Mouse (Mus musculus) c-Kit-negative CD71-positive TER-119-positive erythroid progenitor cells, embryonic 14.5 days (primary cell): ENCODE data around the gene Cfap77.

ENCODE experiments used
- DNase-seq: peaks from one replicate; pipeline ENCODE4 v3.0.0-alpha.2; 2013; ENCODE audit warnings: low read depth, low spot score

The Cfap77 gene

GRCm38 (mm10) chr2:28907691-28908388 is 147.0 kb downstream of the Cfap77 start:
- no peak for DNase-seq

- no peak for DNase-seq
These were observed 149.3 kb downstream of the Cfap77 start for GRCm38 (mm10) chr2:28905561-28905960.

- DNase-seq: no peak
These were observed 150.1 kb downstream of the Cfap77 start for GRCm38 (mm10) chr2:28904786-28905185.

- DNase-seq: no peak
These were observed 151.0 kb downstream of the Cfap77 start for GRCm38 (mm10) chr2:28903871-28904270.

GRCm38 (mm10) chr2:28902291-28902690 is 152.6 kb downstream of the Cfap77 start:
- DNase-seq: no peak

DNA sequence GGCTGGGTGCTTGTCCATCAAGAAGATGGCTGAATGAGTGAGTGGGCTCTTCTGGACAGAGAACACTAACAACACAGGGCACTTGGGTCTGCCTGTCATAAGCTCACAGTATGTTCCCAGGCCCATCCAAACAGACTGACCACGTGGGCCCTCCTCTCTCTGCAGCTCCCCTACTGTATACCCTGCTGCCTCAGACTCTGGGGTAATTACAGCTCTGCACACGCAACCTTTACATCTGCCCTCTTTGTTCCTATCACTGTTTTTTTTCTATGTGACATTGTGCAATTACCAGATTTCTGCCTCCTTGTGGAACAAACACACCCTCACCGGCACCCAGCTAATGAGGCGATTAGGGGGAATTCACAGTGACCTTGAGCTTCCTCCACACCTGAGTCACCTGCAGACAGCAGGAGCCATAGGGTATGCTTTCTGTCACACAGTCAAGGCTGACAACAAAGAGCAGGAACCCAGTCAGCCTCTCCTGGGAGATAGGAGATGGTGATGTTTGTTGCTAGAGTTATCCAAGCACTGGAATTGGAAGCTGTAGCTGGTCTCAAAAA is 157.4 kb downstream of the Cfap77 start:
- no peak for DNase-seq

DNA sequence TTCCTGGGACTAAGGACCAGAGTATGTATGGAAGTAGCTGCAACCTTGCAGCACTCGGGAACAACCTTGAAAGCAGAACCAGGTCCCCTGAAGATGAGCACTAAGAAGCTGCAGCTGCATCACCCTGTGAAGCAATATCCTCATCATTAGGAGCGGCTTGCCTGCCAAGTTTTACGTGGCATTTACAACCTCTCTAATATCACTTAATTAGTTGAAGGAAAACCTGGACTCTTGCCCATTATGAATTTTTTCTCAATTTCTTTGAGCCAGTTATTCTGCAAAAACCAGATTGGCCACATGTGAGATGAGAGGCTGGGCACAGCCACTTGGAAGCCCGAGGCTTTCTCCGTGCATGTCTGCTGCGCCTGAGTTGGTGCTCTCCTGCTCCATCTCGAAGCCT is 159.0 kb downstream of the Cfap77 start:
- DNase-seq: no peak

DNA sequence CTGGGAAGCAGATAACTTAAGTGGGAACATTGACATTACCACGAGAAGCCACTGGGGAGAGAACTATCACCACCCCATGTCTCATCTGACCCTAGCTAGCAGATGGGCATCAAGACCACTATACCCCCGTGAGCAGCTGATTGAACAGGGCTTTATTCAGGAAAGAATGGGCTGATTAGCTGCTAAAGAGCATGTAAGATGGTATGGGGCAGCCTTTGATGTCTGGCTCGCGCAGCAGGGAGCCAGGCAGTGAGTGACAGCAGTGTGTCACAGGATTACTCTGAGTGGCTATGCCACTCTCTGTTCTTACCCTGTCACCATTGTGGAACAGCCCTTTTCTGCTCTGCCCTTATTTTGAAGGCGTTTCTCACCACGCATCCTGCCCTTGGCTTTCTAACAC is 161.3 kb downstream of the Cfap77 start:
- DNase-seq: no peak

DNA sequence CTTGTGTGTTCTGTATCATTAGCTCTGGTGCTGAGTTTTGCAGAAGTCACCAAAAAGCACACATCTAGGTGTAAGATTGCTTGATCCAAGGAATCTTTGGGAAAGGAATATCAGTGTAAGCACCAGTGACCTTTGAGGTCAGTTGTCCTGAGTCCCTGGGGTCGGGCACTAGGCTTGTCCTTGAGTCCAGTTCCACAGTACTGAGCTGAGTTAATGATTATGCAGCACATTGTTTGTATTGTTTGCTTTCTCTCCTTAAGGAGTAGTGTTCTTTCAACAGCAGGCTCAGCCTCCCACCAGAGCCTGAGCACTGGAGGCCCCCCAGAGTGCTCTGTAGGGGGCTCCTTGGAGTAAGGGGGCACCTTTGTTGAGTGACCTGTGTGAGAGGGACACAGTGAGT is 162.1 kb downstream of the Cfap77 start:
- no peak for DNase-seq

- no peak for DNase-seq
These were observed 170.0 kb downstream of the Cfap77 start for GRCm38 (mm10) chr2:28884914-28885313.

- DNase-seq: no peak
These were observed 171.9 kb downstream of the Cfap77 start for GRCm38 (mm10) chr2:28882826-28883485.

GRCm38 (mm10) chr2:28882047-28882446 is 172.8 kb downstream of the Cfap77 start:
- no peak for DNase-seq

GRCm38 (mm10) chr2:28881275-28881674 is 173.6 kb downstream of the Cfap77 start:
- no peak for DNase-seq
